Mouse (Mus musculus) forebrain, embryonic 11.5 days (tissue): ENCODE data around the gene Abhd8. TPM values are rescaled to one million over a fixed set of nuclear protein-coding genes. Genes with fewer than 3 reads are reported as not detected.

Experiments
- ATAC-seq: fragments of 200-750 bp; cut with Nextera tagmentation; replicated peaks from 2 replicates; pipeline ENCODE4 v1.8.0; 2017; ENCODE audit warnings: moderate TSS enrichment; ENCODE audit not compliant: low FRiP score
- DNase-seq: peaks from one replicate; pipeline ENCODE4 v3.0.0-alpha.2; 2017; ENCODE audit warnings: low spot score
- H3K27ac ChIP-seq: fragments of 300-500 bp; sonication (generic); 2 replicates; pipeline ENCODE4 v1.5.1; 2014; ENCODE audit warnings: low read depth, low read length
- H3K27me3 ChIP-seq: fragments of 300-500 bp; sonication (generic); 2 replicates; pipeline ENCODE4 v1.6.1; 2014; ENCODE audit warnings: mild to moderate bottlenecking, low read length, mixed read lengths; ENCODE audit not compliant: control insufficient read depth, insufficient read depth
- H3K36me3 ChIP-seq: fragments of 300-500 bp; sonication (generic); 2 replicates; pipeline ENCODE4 v1.6.1; 2014; ENCODE audit warnings: mild to moderate bottlenecking, low read length, moderate library complexity, mixed read lengths; ENCODE audit not compliant: control insufficient read depth, insufficient read depth
- H3K4me1 ChIP-seq: fragments of 300-500 bp; sonication (generic); replicated peaks from 2 replicates; pipeline ENCODE4 v1.6.1; 2014; ENCODE audit warnings: low read length, mixed read lengths; ENCODE audit not compliant: control insufficient read depth, insufficient read depth
- H3K4me2 ChIP-seq: fragments of 300-500 bp; sonication (generic); 2 replicates; pipeline ENCODE4 v1.6.1; 2014; ENCODE audit warnings: low read depth, mild to moderate bottlenecking, low read length, moderate library complexity, mixed read lengths; ENCODE audit not compliant: severe bottlenecking
- H3K4me3 ChIP-seq: fragments of 300-500 bp; sonication (generic); 2 replicates; pipeline ENCODE4 v1.5.1; 2014; ENCODE audit warnings: low read depth, low read length
- H3K9ac ChIP-seq: fragments of 300-500 bp; sonication (generic); 2 replicates; pipeline ENCODE4 v1.6.1; 2014; ENCODE audit warnings: low read length
- H3K9me3 ChIP-seq: fragments of 300-500 bp; sonication (generic); 2 replicates; pipeline ENCODE4 v1.6.1; 2016; ENCODE audit warnings: low read length, mixed read lengths; ENCODE audit not compliant: control insufficient read depth
- WGBS: fragments of 180-500 bp; shearing (Covaris S2); extraction: QIAGEN DNeasy Blood & Tissue Kit; methylation state at CpG from one replicate; pipeline ENCODE4 v1.1.7; 2014; 5-methylcytosine and 5-hydroxymethylcytosine counted together
- polyA plus RNA-seq: library from polyadenylated mRNA; unstranded; fragments of >200 nt; fragmentation: Nextera tagmentation; extraction: Ambion mirVana; gene quantifications from 2 replicates; pipeline ENCODE4 v1.2.1, GENCODE M21; 2014

The Abhd8 gene
- polyA plus RNA-seq, 1 experiment from 2014 or later: 76.6 TPM

DNA sequence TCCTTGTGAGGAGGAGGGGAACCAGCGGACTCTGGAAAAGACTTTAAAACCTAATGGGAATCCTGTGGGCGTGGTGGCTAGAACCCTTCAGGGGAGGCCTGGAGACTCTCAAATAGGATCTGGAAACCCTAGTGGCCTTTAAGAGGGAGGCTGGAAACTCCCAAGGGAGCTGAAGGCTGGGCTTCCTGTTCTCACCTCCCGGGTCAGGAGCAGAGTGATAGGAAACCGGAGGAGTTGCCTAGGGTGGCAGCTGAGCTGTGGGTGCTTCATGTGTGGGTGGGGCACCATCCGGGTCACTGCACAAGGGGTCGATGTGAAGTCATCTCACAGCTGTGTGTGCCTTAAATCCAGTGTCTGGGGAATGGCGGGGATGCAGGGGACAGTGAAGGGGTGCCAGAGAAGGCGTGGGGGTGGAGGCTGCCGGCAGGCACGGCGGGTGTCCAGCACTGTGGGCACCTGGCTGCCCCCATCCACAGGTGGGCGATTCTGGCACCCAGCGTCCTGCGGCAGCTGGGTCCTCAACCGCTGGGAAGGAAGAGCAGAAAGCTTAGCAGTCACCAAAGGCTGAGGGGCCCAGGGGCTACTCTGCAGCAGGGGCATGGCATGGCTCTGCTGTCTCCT lies 34.5 kb upstream of the Abhd8 start:
- Histone ChIP-seq H3K4me2 (no peak overlapping the region), H3K36me3 (no peaks in the 10 kb centered on the region), H3K27me3 (no peaks in the 10 kb centered on the region), H3K4me1 (peaks cover 6% of the 10 kb centered on the region; the same call in 1 of the 2 replicates), H3K4me3 (no peak overlapping the region), H3K9me3 (no peaks in the 10 kb centered on the region), H3K9ac (no peak overlapping the region), H3K27ac (0 out of 2 replicates have a peak overlapping the region, but pooled peaks have one; percentile 18)
- DNase-seq (no peak), ATAC-seq (no peak)
- WGBS: 29% methylated on average over 15 of the region's 15 CpGs

DNA sequence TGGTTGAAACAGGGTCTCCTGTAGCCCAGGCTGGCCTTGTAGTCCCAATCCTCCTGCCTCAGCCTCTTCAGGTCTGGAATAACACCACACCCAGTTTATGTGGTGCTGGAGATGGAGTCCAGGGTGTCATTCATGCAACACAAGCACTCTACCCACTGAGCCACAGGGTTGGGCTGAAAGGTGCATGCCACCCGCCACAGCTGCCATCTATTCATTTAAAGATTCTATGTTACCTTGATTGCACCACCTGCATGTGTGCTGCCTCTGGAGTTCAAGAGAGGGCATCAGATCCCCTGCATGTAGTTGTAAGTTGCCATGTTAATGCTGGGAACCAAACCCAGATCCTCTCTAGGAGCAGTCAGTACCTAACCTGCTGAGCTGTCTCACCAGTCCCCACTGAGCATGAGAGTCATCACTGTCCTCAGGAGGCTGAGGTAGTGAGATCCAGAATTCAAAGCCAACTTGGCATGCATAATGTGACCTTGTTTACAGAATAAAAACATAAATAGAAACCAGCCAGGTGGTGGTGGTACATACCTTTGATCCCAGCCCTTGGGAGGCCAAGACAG lies 33.7 kb upstream of the Abhd8 start:
- H3K27ac ChIP-seq: no peak overlapping the region
- H3K4me2 ChIP-seq: no peak overlapping the region
- H3K9ac ChIP-seq: no peak overlapping the region
- peaks cover 6% of the 10 kb centered on the region; the same call in 1 of the 2 replicates for H3K4me1 ChIP-seq
- H3K4me3 ChIP-seq: no peak overlapping the region
- H3K27me3 ChIP-seq: no peaks in the 10 kb centered on the region
- peaks cover 2% of the 10 kb centered on the region; the same call in 1 of the 2 replicates for H3K36me3 ChIP-seq
- 93% methylated on average over 1 of the region's 1 CpGs for WGBS
- DNase-seq (no peak), ATAC-seq (no peak)
- H3K9me3 ChIP-seq: no peaks in the 10 kb centered on the region

DNA sequence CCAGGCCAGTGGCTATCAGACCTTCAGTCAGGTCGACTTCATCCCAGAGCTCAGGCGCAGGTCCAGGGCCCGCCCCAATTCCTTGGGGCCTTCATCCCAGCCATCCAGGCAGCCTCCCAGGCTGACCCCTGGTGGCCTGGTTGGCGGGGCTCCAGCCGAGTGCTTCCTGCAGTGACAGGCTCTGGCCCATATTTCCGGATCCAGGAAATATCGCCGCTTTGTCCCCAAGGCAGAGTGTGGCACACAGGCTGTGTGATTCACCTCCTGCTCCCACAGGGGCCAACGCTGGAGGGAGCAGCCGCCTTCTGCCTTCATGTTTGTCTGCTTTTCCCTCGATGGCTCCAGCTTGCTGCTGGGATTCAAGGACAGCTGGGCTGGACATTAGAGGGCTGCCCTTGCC lies 33.0 kb upstream of the Abhd8 start:
- Histone ChIP-seq H3K4me3 (no peak overlapping the region), H3K9ac (no peak overlapping the region), H3K4me1 (peaks cover 6% of the 10 kb centered on the region; the same call in 1 of the 2 replicates), H3K27ac (no peak overlapping the region; the same call in 1 of the 2 replicates), H3K36me3 (peaks cover 2% of the 10 kb centered on the region; the same call in 1 of the 2 replicates), H3K9me3 (no peaks in the 10 kb centered on the region), H3K27me3 (no peaks in the 10 kb centered on the region), H3K4me2 (no peak overlapping the region)
- WGBS: 63% methylated on average over 11 of the region's 11 CpGs
- ATAC-seq: no peak
- DNase-seq: no peak

DNA sequence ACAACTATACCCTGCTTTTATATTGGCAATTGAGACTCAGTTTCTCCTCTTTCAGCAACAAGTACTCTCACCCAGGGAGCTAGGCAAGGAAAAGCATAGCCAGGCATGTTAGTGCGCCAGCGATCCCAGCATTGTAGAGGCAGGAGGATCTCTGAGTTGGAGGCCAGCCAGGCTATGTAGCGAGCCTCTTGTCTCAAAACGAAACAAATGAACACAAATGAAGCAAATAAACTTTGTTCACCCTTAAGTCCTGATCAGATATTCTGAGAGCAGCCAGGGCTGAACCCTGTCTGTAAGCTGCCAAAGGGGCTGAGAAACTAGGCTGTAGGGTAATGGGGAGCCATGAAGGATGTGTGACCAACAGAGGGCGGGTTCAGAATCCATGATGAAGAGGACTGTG lies 32.4 kb upstream of the Abhd8 start:
- H3K27ac ChIP-seq: no peak overlapping the region; the same call in 1 of the 2 replicates
- no peaks in the 10 kb centered on the region for H3K27me3 ChIP-seq
- ATAC-seq (no peak), DNase-seq (no peak)
- H3K9ac ChIP-seq: no peak overlapping the region
- H3K36me3 ChIP-seq: peaks cover 2% of the 10 kb centered on the region; the same call in 1 of the 2 replicates
- peaks cover 6% of the 10 kb centered on the region; the same call in 1 of the 2 replicates for H3K4me1 ChIP-seq
- no peaks in the 10 kb centered on the region for H3K9me3 ChIP-seq
- H3K4me2 ChIP-seq: no peak overlapping the region
- no peak overlapping the region for H3K4me3 ChIP-seq
- WGBS: 95% methylated on average over 5 of the region's 5 CpGs

DNA sequence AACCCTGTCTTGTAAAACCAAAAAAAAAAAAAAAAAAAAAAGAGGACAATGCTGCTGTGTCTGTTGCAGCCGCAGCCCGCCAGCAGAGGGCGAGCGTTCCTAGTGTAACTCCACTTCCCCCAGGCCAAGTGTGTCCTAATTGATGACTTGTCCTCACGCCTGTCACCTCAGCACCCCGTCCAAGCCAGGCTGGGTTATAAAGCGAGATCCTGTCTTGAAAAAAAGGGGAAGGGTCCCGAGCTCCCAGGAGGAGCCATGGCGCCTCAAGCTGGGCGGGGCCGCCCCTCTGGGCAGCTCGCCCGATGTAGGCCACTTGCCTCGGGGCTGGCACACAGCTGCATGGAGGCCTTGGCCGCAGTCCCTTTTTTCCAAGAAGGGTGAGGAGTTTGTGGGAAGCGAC lies 31.6 kb upstream of the Abhd8 start:
- H3K4me2 ChIP-seq: no peak overlapping the region
- H3K27ac ChIP-seq: no peak overlapping the region
- ATAC-seq: peak; percentile 57

DNA sequence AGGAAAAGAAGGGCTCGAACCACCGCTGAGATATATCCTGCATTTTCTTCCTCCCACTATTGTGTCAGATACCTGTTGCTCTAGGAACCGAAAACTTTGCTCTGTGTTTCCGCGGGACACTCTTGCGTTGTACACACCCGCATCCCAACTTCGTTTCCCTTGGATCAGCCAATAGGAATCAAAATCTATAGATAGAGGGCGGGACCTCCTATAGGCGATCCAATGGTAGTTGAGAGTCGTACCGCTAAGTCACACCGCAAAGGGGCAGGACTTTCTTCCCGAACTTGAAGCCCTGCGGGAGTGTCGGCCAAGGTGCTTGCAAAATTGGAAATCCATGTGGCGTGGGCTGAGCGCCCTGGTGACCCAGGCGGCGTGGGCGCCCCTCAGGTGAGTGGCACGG lies 25.0 kb upstream of the Abhd8 start:
- H3K9me3 ChIP-seq: no peaks in the 10 kb centered on the region

More for the DNA sequence above, 31.6 kb upstream of the Abhd8 start:
- Histone ChIP-seq H3K36me3 (peaks cover 2% of the 10 kb centered on the region; the same call in 1 of the 2 replicates), H3K4me3 (no peak overlapping the region), H3K9me3 (no peaks in the 10 kb centered on the region), H3K27me3 (no peaks in the 10 kb centered on the region), H3K4me1 (peaks cover 6% of the 10 kb centered on the region; the same call in 1 of the 2 replicates), H3K9ac (no peak overlapping the region)
- DNase-seq: peak; percentile 90
- 31% methylated on average over 16 of the region's 16 CpGs for WGBS

DNA sequence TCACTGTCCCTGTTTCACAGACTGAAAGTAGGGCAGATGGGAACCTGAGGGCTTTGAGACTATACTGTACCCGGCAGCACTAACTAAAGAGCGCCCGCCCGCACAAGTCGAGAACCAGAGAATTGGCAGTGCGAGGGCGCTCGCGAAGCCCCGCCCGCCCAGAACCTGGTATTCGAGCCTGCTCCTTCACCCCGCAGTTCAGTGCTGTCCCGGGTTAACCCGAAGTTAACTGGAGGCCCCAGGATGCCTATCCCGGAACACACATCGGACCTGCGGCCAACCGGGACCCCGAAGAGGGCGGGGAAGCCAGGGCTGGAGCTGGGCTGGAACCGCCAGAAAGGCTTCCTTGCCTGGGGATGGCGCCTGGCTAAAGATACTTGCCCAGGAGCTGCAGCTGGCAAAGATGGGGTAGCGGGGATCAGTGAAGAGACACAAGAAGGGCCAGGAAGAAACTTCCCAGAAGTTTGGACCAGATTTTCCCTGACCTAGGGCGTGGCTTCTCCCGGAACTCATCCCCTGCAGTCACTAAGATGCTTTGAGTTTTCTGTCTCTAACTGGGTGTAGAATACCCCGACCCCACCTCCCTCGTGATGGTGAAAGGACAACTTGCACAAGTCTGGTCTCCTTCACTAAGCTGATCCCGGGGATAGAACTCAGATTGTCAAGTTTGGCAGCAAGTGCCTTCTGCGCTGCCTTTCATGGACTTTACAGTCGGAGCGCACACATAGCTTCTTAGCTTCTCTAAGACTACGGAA lies 24.4 kb upstream of the Abhd8 start, which contains the start of gene Gtpbp3:
Gene Gtpbp3, plus strand, starts transcription at position 413 of the 755 bp plus-strand sequence.
- DNase-seq: peak; percentile 88
- peak within 1 kb of the TSS; percentile 100 for H3K4me2 ChIP-seq
- H3K4me1 ChIP-seq: peaks cover 14% of the 10 kb centered on the region
- peak within 1 kb of the TSS; percentile 86 for H3K27ac ChIP-seq
- ATAC-seq: peak; percentile 31
- H3K9ac ChIP-seq: peak within 1 kb of the TSS; percentile 76
- WGBS: under 1% methylated on average over 33 of the region's 33 CpGs
- H3K4me3 ChIP-seq: peak within 1 kb of the TSS; percentile 83
- no peaks in the 10 kb centered on the region for H3K9me3 ChIP-seq
- H3K36me3 ChIP-seq: peaks cover 2% of the 10 kb centered on the region; the same call in 1 of the 2 replicates
- no peaks in the 10 kb centered on the region for H3K27me3 ChIP-seq

More for the DNA sequence above, 25.0 kb upstream of the Abhd8 start:
- under 1% methylated on average over 22 of the region's 22 CpGs for WGBS
- Histone ChIP-seq H3K4me1 (peaks cover 14% of the 10 kb centered on the region), H3K9ac (peak overlapping the region; percentile 76), H3K4me3 (peak overlapping the region; percentile 83), H3K27ac (peak overlapping the region; percentile 86; the same call in 1 of the 2 replicates), H3K27me3 (no peaks in the 10 kb centered on the region), H3K36me3 (peaks cover 2% of the 10 kb centered on the region; the same call in 1 of the 2 replicates), H3K4me2 (peak overlapping the region; percentile 100)
- DNase-seq (peak; percentile 92), ATAC-seq (peak; percentile 84)

DNA sequence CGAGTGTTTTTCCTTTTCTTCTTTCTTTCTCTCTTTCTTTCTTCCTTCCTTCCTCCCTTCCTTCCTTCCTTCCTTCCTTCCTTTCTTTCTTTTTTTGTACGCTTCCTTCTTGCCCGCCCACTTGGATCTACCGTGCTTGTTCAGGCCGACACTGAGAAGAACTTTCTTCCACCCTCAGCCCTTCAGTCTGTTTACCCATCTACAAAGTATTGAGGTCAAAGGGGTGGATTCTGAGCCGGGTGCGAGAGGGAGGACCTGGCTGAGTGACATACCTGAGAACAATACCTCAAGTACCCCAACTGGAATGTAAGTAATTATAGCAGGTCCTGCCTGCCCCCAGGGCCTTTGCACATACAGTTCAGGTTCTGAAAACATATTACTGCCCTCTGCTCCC lies 22.7 kb upstream of the Abhd8 start:
- 21% methylated on average over 7 of the region's 7 CpGs for WGBS
- H3K9me3 ChIP-seq: no peaks in the 10 kb centered on the region
- peak overlapping the region; percentile 92 for H3K4me3 ChIP-seq
- peak overlapping the region; percentile 37 for H3K9ac ChIP-seq
- ATAC-seq (no peak), DNase-seq (no peak)
- H3K4me2 ChIP-seq: peak overlapping the region; percentile 26; the same call in 1 of the 2 replicates
- no peaks in the 10 kb centered on the region for H3K27me3 ChIP-seq
- H3K4me1 ChIP-seq: peaks cover 14% of the 10 kb centered on the region
- H3K36me3 ChIP-seq: no peaks in the 10 kb centered on the region; the same call in 1 of the 2 replicates
- no peak overlapping the region for H3K27ac ChIP-seq
